Mouse (Mus musculus): Measurements from ENCODE around the gene Tnfrsf21.

GRCm38 (mm10) chr17:43113391-43113984 lies 97.1 kb downstream of the Tnfrsf21 start:
- TF ChIP-seq CTCF (IDR thresholded peaks at IDR 0.05; ENCODE audit: low read depth, low read length) (no peak), POLR2A (IDR thresholded peaks at IDR 0.05; ENCODE audit: borderline replicate concordance, low read depth, low read length) (no peak)

All from bone marrow macrophage, adult 2 months (primary cell).